Mouse (Mus musculus): ENCODE data around the gene Fblim1. TPM values are rescaled to one million over a fixed set of nuclear protein-coding genes. Genes with fewer than 3 reads are reported as not detected.

The Fblim1 gene
- total RNA-seq, 4 experiments from 2014 or later, result 0.39 to 4.4 (median 1.9) TPM

GRCm38 (mm10) chr4:141543593-141543992 lies 62.3 kb downstream of the Fblim1 start:
- DNase-seq (ENCODE audit: low spot score in 2 of 2), result no peak

DNA sequence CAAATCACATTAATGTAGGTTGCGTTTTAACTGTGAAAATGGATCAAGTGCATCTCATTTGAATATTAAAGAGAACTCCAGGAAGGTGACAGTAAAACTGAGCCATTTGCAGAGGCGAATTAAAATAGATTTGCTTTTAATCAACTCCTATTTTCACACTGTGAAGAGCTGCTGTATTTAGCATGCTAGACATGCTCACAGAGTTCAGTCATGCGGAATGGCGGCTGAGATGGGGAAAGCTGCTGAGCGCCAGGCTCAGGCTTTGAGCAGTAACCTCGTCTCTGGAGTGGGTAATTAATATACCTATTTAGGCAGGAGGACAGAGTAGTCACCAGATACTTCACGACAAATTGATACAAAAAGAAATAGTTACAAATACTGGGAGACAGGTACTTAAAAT lies 64.0 kb downstream of the Fblim1 start:
- no peak for DNase-seq (ENCODE audit: low spot score in 2 of 2)

GRCm38 (mm10) chr4:141540844-141541243 lies 65.1 kb downstream of the Fblim1 start:
- DNase-seq (ENCODE audit: low spot score in 2 of 2), result no peak

- DNase-seq (ENCODE audit: low spot score in 2 of 2), result no peak
These were observed 66.6 kb downstream of the Fblim1 start for GRCm38 (mm10) chr4:141539213-141539767.

DNA sequence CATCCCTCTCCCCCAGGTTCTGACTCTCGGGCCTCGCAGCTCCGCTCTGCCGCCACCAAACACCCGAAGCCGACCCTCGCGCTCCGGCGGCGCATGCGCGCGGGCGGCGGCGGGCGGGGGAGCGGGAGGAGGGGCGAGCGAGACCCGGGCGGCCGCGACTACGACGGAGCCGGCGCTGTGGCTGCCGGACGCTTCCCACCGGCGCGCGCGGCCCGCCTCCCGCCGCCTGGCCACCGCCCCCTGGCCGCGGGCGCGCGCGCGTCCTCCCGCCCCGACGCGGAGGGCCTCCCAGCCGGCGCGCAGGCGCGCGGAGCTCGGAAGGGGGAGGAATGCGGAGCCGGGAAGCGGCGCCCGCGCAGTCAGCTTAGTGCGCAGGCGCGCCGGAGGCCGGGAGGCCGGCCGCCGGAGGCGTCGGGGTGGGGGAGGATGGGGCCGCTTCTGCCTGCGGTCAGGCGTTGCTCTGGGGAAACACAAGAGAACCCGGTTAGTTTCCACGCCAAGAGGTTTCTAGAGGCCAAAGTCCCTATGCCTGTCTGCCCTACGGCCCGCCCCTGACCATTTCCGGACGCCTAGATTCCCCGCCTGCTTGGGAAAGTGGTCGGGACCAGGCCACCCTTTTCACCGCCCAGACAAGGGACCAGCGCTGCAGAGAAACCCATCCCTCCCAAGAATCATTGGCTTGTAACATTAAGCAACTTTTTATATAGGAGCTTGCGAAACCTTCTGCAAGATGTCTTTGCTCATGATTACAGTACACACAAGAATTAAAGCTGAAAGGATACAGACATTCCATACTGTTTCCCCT lies 67.3 kb downstream of the Fblim1 start, which contains the start of gene Spen:
TSS of gene Spen (minus strand) at position 190 of the 805 bp plus-strand sequence.
- peak; percentile 88 to 89 for DNase-seq (ENCODE audit: low spot score in 2 of 2)

- DNase-seq (ENCODE audit: low spot score in 2 of 2), result no peak
These were observed 68.0 kb downstream of the Fblim1 start for GRCm38 (mm10) chr4:141537706-141538407.

- DNase-seq (ENCODE audit: low spot score in 2 of 2), result no peak
These were observed 68.7 kb downstream of the Fblim1 start for GRCm38 (mm10) chr4:141537226-141537610.

- DNase-seq (ENCODE audit: low spot score in 2 of 2), result peak; percentile 59 to 72
These were observed 69.3 kb downstream of the Fblim1 start for GRCm38 (mm10) chr4:141536291-141537225.

DNA sequence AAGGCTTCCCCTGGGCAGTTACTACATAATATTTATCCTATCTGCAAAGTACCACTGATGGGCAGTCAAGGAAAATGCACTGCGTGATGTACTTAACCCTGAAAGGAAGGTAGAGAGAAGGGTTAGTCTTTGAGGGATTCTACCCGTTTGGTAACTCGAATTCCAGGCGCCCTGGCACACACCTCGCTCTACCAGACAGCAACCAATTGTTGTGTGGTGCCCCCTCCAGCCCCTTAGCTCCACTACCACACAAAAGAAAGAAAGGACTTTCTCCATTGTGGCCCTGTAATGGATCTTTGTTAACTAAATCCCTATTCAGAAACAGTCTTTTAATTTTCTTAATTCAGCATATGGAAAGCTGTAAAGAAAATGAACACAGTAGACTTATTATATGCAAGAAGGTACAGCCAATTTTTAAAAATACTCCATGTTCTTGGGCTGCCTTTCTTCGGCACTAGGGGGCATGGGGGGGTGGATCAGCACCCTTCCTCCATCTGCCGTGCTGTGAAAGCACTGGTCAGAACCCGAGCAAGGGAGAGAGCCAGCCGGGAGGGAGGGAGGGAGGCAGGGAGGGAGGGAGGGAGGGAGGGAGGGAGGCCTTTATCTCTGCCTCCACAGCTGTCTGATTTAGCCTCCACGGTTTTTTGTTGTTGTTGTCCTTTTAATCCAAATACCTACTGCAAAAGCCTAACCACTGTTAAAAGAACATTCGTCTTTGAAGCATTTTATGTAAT lies 70.8 kb downstream of the Fblim1 start:
- no peak for DNase-seq (ENCODE audit: low spot score in 2 of 2)

DNA sequence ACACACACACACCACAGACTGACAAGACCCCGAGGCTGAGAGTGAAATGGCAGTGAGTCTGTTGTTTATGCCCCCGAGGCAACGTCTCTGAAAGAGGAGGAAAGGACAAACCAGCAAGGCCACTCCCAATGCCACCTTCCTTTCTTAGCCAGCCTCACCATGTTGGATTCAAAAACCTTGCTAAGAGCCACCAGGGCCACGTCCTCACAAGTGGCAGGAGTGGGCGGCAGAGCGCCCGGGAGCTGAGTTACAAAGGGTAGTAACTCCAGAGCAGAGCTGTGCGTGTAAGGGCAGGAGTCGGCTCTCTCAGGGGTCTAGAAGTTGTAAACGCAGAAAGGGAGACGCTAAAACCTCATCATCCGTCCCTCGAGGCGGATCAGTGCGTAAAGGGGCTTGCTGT lies 74.9 kb downstream of the Fblim1 start:
- DNase-seq (ENCODE audit: low spot score in 2 of 2), result no peak

GRCm38 (mm10) chr4:141528938-141529337 lies 77.0 kb downstream of the Fblim1 start:
- DNase-seq (ENCODE audit: low spot score in 2 of 2), result no peak

DNA sequence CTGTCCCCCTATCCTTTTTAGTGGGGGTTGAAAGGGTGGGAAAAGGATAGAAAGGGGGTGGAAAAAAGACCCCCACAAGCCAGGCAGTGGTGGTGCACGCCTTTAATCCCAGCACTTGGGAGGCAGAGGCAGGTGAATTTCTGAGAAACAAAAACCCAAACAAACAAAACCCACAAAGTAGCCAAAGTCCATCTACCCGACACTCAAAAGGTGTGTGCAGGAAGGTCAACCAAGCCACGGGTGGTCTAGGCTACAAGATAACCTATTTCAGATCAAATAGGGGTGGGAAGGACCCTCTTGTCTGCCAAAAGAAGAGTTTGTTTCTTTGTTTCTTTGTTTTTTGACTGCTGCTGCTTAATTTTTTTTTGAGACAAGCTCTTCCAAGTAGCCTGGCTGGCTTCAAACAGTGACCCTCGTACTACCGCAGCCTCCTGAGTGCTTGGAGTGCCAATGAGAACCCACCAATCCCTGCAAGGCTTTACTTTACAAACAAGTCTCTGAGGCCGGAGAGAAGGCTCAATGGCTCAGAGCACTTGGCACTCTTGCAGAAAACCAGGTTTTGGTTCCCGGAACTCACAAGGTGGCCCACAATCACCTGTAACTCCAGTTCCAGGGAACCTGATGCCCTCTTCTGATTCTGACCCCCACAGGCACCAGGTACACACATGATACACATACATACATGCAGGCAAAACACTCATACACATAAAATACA lies 78.8 kb downstream of the Fblim1 start:
- DNase-seq (ENCODE audit: low spot score in 2 of 2), result no peak

Other genes starting within 250 kb of the Fblim1 start
- gene Fam131c, start 237.9 kb downstream of the Fblim1 start, total RNA-seq (2022), result 1 to 10 TPM; 2.4 to 3.6 (median 2.8) TPM
- not detected for gene Clcnka, start 207.4 kb downstream of the Fblim1 start, total RNA-seq (2022)
- not detected for gene Clcnkb, start 190.1 kb downstream of the Fblim1 start, total RNA-seq (2022)
- under 1 TPM in 1 of 4 experiments, not detected in 3; 0.33 TPM for gene Hspb7, start 185.3 kb downstream of the Fblim1 start, total RNA-seq (2022)
- gene Srarp, start 170.0 kb downstream of the Fblim1 start, total RNA-seq (2022), result 1 to 10 TPM; 3.4 to 4.9 (median 3.6) TPM
- gene Zbtb17, start 161.4 kb downstream of the Fblim1 start, total RNA-seq (2022), result 10 to 100 TPM; 27.6 to 35.4 (median 30.4) TPM
- 10 to 100 TPM; 59.2 to 67.9 (median 66.9) TPM for gene Spen, start 67.5 kb downstream of the Fblim1 start, total RNA-seq (2022)
- under 1 TPM; 0.47 to 0.87 (median 0.54) TPM for gene Tmem82, start 12.5 kb upstream of the Fblim1 start, total RNA-seq (2022)
- 1 to 10 TPM; 2.9 to 4.5 (median 3.8) TPM for gene Slc25a34, start 17.7 kb upstream of the Fblim1 start, total RNA-seq (2022)
- gene Plekhm2, start 58.8 kb upstream of the Fblim1 start, total RNA-seq (2022), result 10 to 100 TPM; 89.6 to 98.5 (median 95.2) TPM
- gene Rsc1a1, start 79.5 kb upstream of the Fblim1 start, total RNA-seq (2022), result under 1 TPM in 2 of 4 experiments, not detected in 2; 0.43 to 0.47 TPM
- 10 to 100 TPM; 43.0 to 50.3 (median 46.2) TPM for gene Ddi2, start 117.3 kb upstream of the Fblim1 start, total RNA-seq (2022)
- gene Agmat, start 140.6 kb upstream of the Fblim1 start, total RNA-seq (2022), result not detected
- gene Dnajc16, start 184.8 kb upstream of the Fblim1 start, total RNA-seq (2022), result 10 to 100 TPM; 42.0 to 51.0 (median 44.1) TPM
- gene Casp9, start 187.5 kb upstream of the Fblim1 start, total RNA-seq (2022), result 10 to 100 TPM; 22.6 to 26.0 (median 25.6) TPM
- gene Cela2a, start 220.1 kb upstream of the Fblim1 start, total RNA-seq (2022), result not detected
- not detected for gene Ctrc, start 240.3 kb upstream of the Fblim1 start, total RNA-seq (2022)